Mouse (Mus musculus): Measurements from ENCODE around the gene Klhl9. TPM values are rescaled to one million over a fixed set of nuclear protein-coding genes. Genes with fewer than 3 reads are reported as not detected.

The Klhl9 gene
- polyA plus RNA-seq, 1 experiment from 2014 or later, result 130 TPM

DNA sequence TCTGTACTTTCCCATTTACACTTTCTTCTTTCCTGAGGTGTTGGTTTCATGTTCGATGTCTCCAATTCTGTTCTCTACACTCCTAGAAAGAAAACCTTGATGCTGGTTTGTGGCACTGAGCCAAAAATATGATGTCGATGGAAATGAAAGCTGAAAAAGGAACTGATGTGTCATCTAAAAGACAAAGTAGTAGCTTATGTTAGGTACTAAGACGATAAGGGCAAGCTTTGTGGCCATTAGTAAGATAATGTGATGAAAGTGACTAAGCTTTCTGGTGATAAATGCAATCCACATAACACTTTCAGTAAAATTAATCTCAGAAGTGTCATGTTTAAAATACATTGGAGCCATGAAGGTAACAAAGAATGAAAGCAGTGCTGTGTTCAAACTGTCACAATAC is 40.9 kb downstream of the Klhl9 start:
- Histone ChIP-seq H3K27ac (no peak overlapping the region), H3K4me2 (no peak overlapping the region), H3K4me1 (replicated peaks) (no peaks in the 10 kb centered on the region), H3K36me3 (no peaks in the 10 kb centered on the region), H3K9ac (replicated peaks) (no peak overlapping the region), H3K4me3 (replicated peaks) (no peak overlapping the region), H3K9me3 (no peaks in the 10 kb centered on the region), H3K27me3 (no peaks in the 10 kb centered on the region)
- 82% methylated on average over 3 of the region's 3 CpGs for WGBS
- ATAC-seq (ENCODE audit: insufficient number of reproducible peaks, insufficient read depth, low FRiP score, low TSS enrichment, low read depth), result no peak

GRCm38 (mm10) chr4:88680362-88680761 is 41.9 kb downstream of the Klhl9 start:
- H3K27me3 ChIP-seq, result no peaks in the 10 kb centered on the region
- no peaks in the 10 kb centered on the region for H3K36me3 ChIP-seq
- no peak overlapping the region for H3K4me3 ChIP-seq (replicated peaks)
- WGBS, result 52% methylated on average over 8 of the region's 8 CpGs
- no peak for ATAC-seq (ENCODE audit: insufficient number of reproducible peaks, insufficient read depth, low FRiP score, low TSS enrichment, low read depth)
- H3K4me2 ChIP-seq, result no peak overlapping the region
- H3K9me3 ChIP-seq, result no peaks in the 10 kb centered on the region
- H3K27ac ChIP-seq, result no peak overlapping the region
- H3K4me1 ChIP-seq (replicated peaks), result no peaks in the 10 kb centered on the region
- H3K9ac ChIP-seq (replicated peaks), result no peak overlapping the region

DNA sequence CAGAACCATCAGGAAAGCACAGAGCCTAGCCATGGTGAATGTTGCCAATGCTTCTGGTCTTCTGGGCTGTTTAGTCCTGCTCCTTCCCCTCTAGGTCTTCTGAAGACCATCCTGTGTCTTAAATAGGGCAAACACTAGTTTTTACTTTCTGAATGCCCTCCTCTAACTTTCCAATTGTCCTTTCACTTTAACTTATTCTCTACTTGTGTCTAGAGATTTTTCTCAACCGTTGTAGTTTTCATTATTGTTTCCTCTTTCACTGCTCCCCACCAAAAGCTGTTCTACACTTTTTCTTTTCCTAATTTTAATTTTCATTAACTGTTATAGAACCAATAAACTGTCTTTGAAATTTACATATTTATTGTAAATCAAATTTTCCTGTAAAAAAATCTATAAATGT is 45.4 kb downstream of the Klhl9 start, which contains the start of gene Ifna16:
Ifna16 (minus strand) TSS at position 101 of the 400 bp plus-strand sequence.
- no peaks in the 10 kb centered on the region for H3K4me1 ChIP-seq (replicated peaks)
- no peak within 1 kb of the TSS for H3K4me3 ChIP-seq (replicated peaks)
- 77% methylated on average over 1 of the region's 1 CpGs for WGBS
- H3K9ac ChIP-seq (replicated peaks), result no peak within 1 kb of the TSS
- H3K27me3 ChIP-seq, result no peaks in the 10 kb centered on the region
- no peak for ATAC-seq (ENCODE audit: insufficient number of reproducible peaks, insufficient read depth, low FRiP score, low TSS enrichment, low read depth)
- no peak within 1 kb of the TSS for H3K27ac ChIP-seq
- H3K36me3 ChIP-seq, result no peaks in the 10 kb centered on the region
- H3K9me3 ChIP-seq, result no peaks in the 10 kb centered on the region
- H3K4me2 ChIP-seq, result no peak within 1 kb of the TSS

Other genes with a start within 250 kb of the Klhl9 start
- gene Ifnb1, start 199.7 kb downstream of the Klhl9 start, polyA plus RNA-seq (2016; fragmentation: Nextera tagmentation; extraction: Ambion mirVana), result not detected in 2 replicates
- not detected in 2 replicates for gene Ifna15, start 164.2 kb downstream of the Klhl9 start, polyA plus RNA-seq (2016; fragmentation: Nextera tagmentation; extraction: Ambion mirVana)
- gene Ifna14, start 150.7 kb downstream of the Klhl9 start, polyA plus RNA-seq (2016; fragmentation: Nextera tagmentation; extraction: Ambion mirVana), result not detected in 2 replicates
- gene Ifna9, start 130.1 kb downstream of the Klhl9 start, polyA plus RNA-seq (2016; fragmentation: Nextera tagmentation; extraction: Ambion mirVana), result not detected in 2 replicates
- not detected in 2 replicates for gene Ifna12, start 119.1 kb downstream of the Klhl9 start, polyA plus RNA-seq (2016; fragmentation: Nextera tagmentation; extraction: Ambion mirVana)
- not detected in 2 replicates for gene C87499, start 88.1 kb downstream of the Klhl9 start, polyA plus RNA-seq (2016; fragmentation: Nextera tagmentation; extraction: Ambion mirVana)
- not detected in 2 replicates for gene Ifna13, start 78.0 kb downstream of the Klhl9 start, polyA plus RNA-seq (2016; fragmentation: Nextera tagmentation; extraction: Ambion mirVana)
- not detected in 2 replicates for gene Ifna16, start 45.5 kb downstream of the Klhl9 start, polyA plus RNA-seq (2016; fragmentation: Nextera tagmentation; extraction: Ambion mirVana)
- not detected in 2 replicates for gene Ifna2, start 38.6 kb downstream of the Klhl9 start, polyA plus RNA-seq (2016; fragmentation: Nextera tagmentation; extraction: Ambion mirVana)
- gene Ifnab, start 31.1 kb downstream of the Klhl9 start, polyA plus RNA-seq (2016; fragmentation: Nextera tagmentation; extraction: Ambion mirVana), result not detected in 2 replicates
- gene Gm26566, start 660 bp downstream of the Klhl9 start, polyA plus RNA-seq (2016; fragmentation: Nextera tagmentation; extraction: Ambion mirVana), result 1.4 and 2.8 TPM in 2 replicates
- gene Gm13271, start 32.4 kb upstream of the Klhl9 start, polyA plus RNA-seq (2016; fragmentation: Nextera tagmentation; extraction: Ambion mirVana), result not detected in 2 replicates
- gene Gm13283, start 37.7 kb upstream of the Klhl9 start, polyA plus RNA-seq (2016; fragmentation: Nextera tagmentation; extraction: Ambion mirVana), result 0.41 and 0.81 TPM in 2 replicates
- gene Gm13290, start 51.4 kb upstream of the Klhl9 start, polyA plus RNA-seq (2016; fragmentation: Nextera tagmentation; extraction: Ambion mirVana), result 0.66 and 0.87 TPM in 2 replicates
- not detected in 2 replicates for gene Gm13289, start 54.5 kb upstream of the Klhl9 start, polyA plus RNA-seq (2016; fragmentation: Nextera tagmentation; extraction: Ambion mirVana)
- gene Gm13272, start 57.4 kb upstream of the Klhl9 start, polyA plus RNA-seq (2016; fragmentation: Nextera tagmentation; extraction: Ambion mirVana), result 0.40 TPM in 1 of 2 replicates, not detected in the other
- gene Ifnz, start 59.7 kb upstream of the Klhl9 start, polyA plus RNA-seq (2016; fragmentation: Nextera tagmentation; extraction: Ambion mirVana), result 0.30 and 0.32 TPM in 2 replicates
- not detected in 2 replicates for gene Gm13276, start 63.2 kb upstream of the Klhl9 start, polyA plus RNA-seq (2016; fragmentation: Nextera tagmentation; extraction: Ambion mirVana)
- not detected in 2 replicates for gene Gm13277, start 66.2 kb upstream of the Klhl9 start, polyA plus RNA-seq (2016; fragmentation: Nextera tagmentation; extraction: Ambion mirVana)
- not detected in 2 replicates for gene Gm13278, start 69.1 kb upstream of the Klhl9 start, polyA plus RNA-seq (2016; fragmentation: Nextera tagmentation; extraction: Ambion mirVana)
- gene Gm13275, start 72.0 kb upstream of the Klhl9 start, polyA plus RNA-seq (2016; fragmentation: Nextera tagmentation; extraction: Ambion mirVana), result not detected in 2 replicates
- not detected in 2 replicates for gene Gm13279, start 74.9 kb upstream of the Klhl9 start, polyA plus RNA-seq (2016; fragmentation: Nextera tagmentation; extraction: Ambion mirVana)
- 0.18 and 0.88 TPM in 2 replicates for gene Gm13285, start 77.2 kb upstream of the Klhl9 start, polyA plus RNA-seq (2016; fragmentation: Nextera tagmentation; extraction: Ambion mirVana)
- not detected in 2 replicates for gene Gm13287, start 80.8 kb upstream of the Klhl9 start, polyA plus RNA-seq (2016; fragmentation: Nextera tagmentation; extraction: Ambion mirVana)
- 0.08 and 0.22 TPM in 2 replicates for gene Gm13288, start 83.1 kb upstream of the Klhl9 start, polyA plus RNA-seq (2016; fragmentation: Nextera tagmentation; extraction: Ambion mirVana)
- not detected in 2 replicates for gene Ifna7, start 93.8 kb upstream of the Klhl9 start, polyA plus RNA-seq (2016; fragmentation: Nextera tagmentation; extraction: Ambion mirVana)
- gene Ifna11, start 97.5 kb upstream of the Klhl9 start, polyA plus RNA-seq (2016; fragmentation: Nextera tagmentation; extraction: Ambion mirVana), result not detected in 2 replicates
- not detected in 2 replicates for gene Ifna6, start 105.0 kb upstream of the Klhl9 start, polyA plus RNA-seq (2016; fragmentation: Nextera tagmentation; extraction: Ambion mirVana)
- gene Ifna5, start 113.1 kb upstream of the Klhl9 start, polyA plus RNA-seq (2016; fragmentation: Nextera tagmentation; extraction: Ambion mirVana), result not detected in 2 replicates
- gene Ifna4, start 119.4 kb upstream of the Klhl9 start, polyA plus RNA-seq (2016; fragmentation: Nextera tagmentation; extraction: Ambion mirVana), result not detected in 2 replicates
- gene Ifna1, start 127.6 kb upstream of the Klhl9 start, polyA plus RNA-seq (2016; fragmentation: Nextera tagmentation; extraction: Ambion mirVana), result not detected in 2 replicates
- gene Ifne, start 157.7 kb upstream of the Klhl9 start, polyA plus RNA-seq (2016; fragmentation: Nextera tagmentation; extraction: Ambion mirVana), result not detected in 2 replicates